Mouse (Mus musculus) bone marrow macrophage, adult 2 months (primary cell): ENCODE results near the gene Pgp.

Experiments
- CTCF ChIP-seq: IDR thresholded peaks from 2 replicates; pipeline ENCODE4 v1.5.1; 2012; ENCODE audit warnings: low read depth, mild to moderate bottlenecking, low read length, moderate library complexity
- POLR2A ChIP-seq: IDR thresholded peaks from 2 replicates; pipeline ENCODE4 v1.6.1; 2012; ENCODE audit warnings: mild to moderate bottlenecking, low read depth, low read length, borderline replicate concordance

DNA sequence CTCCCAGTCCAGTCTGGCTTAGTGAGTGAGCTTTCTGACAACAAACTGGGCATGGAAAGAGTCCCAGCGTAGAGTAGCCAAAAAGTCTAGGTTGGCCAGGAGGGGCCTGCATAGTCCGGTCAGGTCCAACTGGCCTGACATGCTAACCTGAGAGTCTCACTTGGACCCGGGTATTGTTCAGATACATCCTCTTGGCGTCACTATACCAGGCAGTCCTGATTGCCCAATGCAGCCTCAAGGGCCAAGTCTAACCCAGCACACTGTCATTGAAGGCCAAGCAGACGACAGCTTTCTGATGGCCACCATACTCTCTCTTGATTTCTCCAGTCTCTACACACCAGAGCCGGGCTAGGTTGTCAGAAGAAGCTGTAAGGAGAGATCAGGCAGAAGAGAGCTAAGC, 5.4 kb downstream of the Pgp start:
- TF ChIP-seq POLR2A (no peak), CTCF (no peak)
